Mouse (Mus musculus): ENCODE measurements around the gene Mt3. TPM values are rescaled to one million over a fixed set of nuclear protein-coding genes. Genes with fewer than 3 reads are reported as not detected.

Mt3 gene
- polyA plus RNA-seq, 1 experiment, result not detected

- Histone ChIP-seq H3K36me3 (ENCODE audit: control insufficient read depth, insufficient read depth) (no peaks in the 10 kb centered on the region), H3K79me2 (ENCODE audit: control insufficient read depth, insufficient read depth) (no peaks in the 10 kb centered on the region), H3K79me3 (ENCODE audit: low read depth) (no peaks in the 10 kb centered on the region), H3ac (ENCODE audit: control insufficient read depth, insufficient read length, low read depth) (no peak overlapping the region), H3K4me3 (ENCODE audit: insufficient read depth, poor library complexity, severe bottlenecking) (no peak overlapping the region), H3K27me3 (ENCODE audit: control insufficient read depth, insufficient read depth, insufficient read length) (no peaks in the 10 kb centered on the region)
- TF ChIP-seq CTCF (IDR thresholded peaks at IDR 0.05; ENCODE audit: control insufficient read depth, insufficient read depth, insufficient read length) (no peak), USF1 (IDR thresholded peaks at IDR 0.05; ENCODE audit: low read depth) (no peak), FOSL1 (IDR thresholded peaks at IDR 0.05; ENCODE audit: insufficient read depth, low read length, poor library complexity, severe bottlenecking) (no peak), CEBPB (IDR thresholded peaks at IDR 0.05; ENCODE audit: low read depth) (no peak), MYOD1 (IDR thresholded peaks at IDR 0.05; ENCODE audit: control insufficient read depth, insufficient read length, low read depth) (no peak), MAX (IDR thresholded peaks at IDR 0.05) (no peak), MYOG (IDR thresholded peaks at IDR 0.05; ENCODE audit: control insufficient read depth, extremely low read depth, insufficient read length) (no peak)
Observed at GRCm38 (mm10) chr8:94113435-94113834, 39.0 kb upstream of the Mt3 start.

- Histone ChIP-seq H3K36me3 (ENCODE audit: control insufficient read depth, insufficient read depth) (no peaks in the 10 kb centered on the region), H3ac (ENCODE audit: control insufficient read depth, insufficient read length, low read depth) (no peak overlapping the region), H3K4me3 (ENCODE audit: insufficient read depth, poor library complexity, severe bottlenecking) (no peak overlapping the region), H3K79me2 (ENCODE audit: control insufficient read depth, insufficient read depth) (no peaks in the 10 kb centered on the region), H3K79me3 (ENCODE audit: low read depth) (no peaks in the 10 kb centered on the region), H3K27me3 (ENCODE audit: control insufficient read depth, insufficient read depth, insufficient read length) (no peaks in the 10 kb centered on the region)
- no peak for TF ChIP-seq CEBPB (IDR thresholded peaks at IDR 0.05; ENCODE audit: low read depth)
- TF ChIP-seq MAX (IDR thresholded peaks at IDR 0.05), result no peak
- TF ChIP-seq MYOG (IDR thresholded peaks at IDR 0.05; ENCODE audit: control insufficient read depth, extremely low read depth, insufficient read length), result no peak
- TF ChIP-seq USF1 (IDR thresholded peaks at IDR 0.05; ENCODE audit: low read depth), result no peak
- no peak for TF ChIP-seq FOSL1 (IDR thresholded peaks at IDR 0.05; ENCODE audit: insufficient read depth, low read length, poor library complexity, severe bottlenecking)
- TF ChIP-seq MYOD1 (IDR thresholded peaks at IDR 0.05; ENCODE audit: control insufficient read depth, insufficient read length, low read depth), result no peak
- no peak for TF ChIP-seq CTCF (IDR thresholded peaks at IDR 0.05; ENCODE audit: control insufficient read depth, insufficient read depth, insufficient read length)
Observed at GRCm38 (mm10) chr8:94113972-94114371, 38.4 kb upstream of the Mt3 start.

GRCm38 (mm10) chr8:94118776-94119430, 33.5 kb upstream of the Mt3 start:
- Histone ChIP-seq H3K27me3 (ENCODE audit: control insufficient read depth, insufficient read depth, insufficient read length) (no peaks in the 10 kb centered on the region), H3ac (ENCODE audit: control insufficient read depth, insufficient read length, low read depth) (no peak overlapping the region), H3K4me3 (ENCODE audit: insufficient read depth, poor library complexity, severe bottlenecking) (no peak overlapping the region), H3K36me3 (ENCODE audit: control insufficient read depth, insufficient read depth) (no peaks in the 10 kb centered on the region), H3K79me3 (ENCODE audit: low read depth) (no peaks in the 10 kb centered on the region), H3K79me2 (ENCODE audit: control insufficient read depth, insufficient read depth) (no peaks in the 10 kb centered on the region)
- no peak for TF ChIP-seq MYOD1 (IDR thresholded peaks at IDR 0.05; ENCODE audit: control insufficient read depth, insufficient read length, low read depth)
- no peak for TF ChIP-seq FOSL1 (IDR thresholded peaks at IDR 0.05; ENCODE audit: insufficient read depth, low read length, poor library complexity, severe bottlenecking)
- TF ChIP-seq CEBPB (IDR thresholded peaks at IDR 0.05; ENCODE audit: low read depth), result no peak
- TF ChIP-seq USF1 (IDR thresholded peaks at IDR 0.05; ENCODE audit: low read depth), result no peak
- TF ChIP-seq MYOG (IDR thresholded peaks at IDR 0.05; ENCODE audit: control insufficient read depth, extremely low read depth, insufficient read length), result no peak
- TF ChIP-seq MAX (IDR thresholded peaks at IDR 0.05), result no peak
- TF ChIP-seq CTCF (IDR thresholded peaks at IDR 0.05; ENCODE audit: control insufficient read depth, insufficient read depth, insufficient read length), result no peak

- no peak overlapping the region for H3K4me3 ChIP-seq (ENCODE audit: insufficient read depth, poor library complexity, severe bottlenecking)
- no peaks in the 10 kb centered on the region for H3K36me3 ChIP-seq (ENCODE audit: control insufficient read depth, insufficient read depth)
- no peak for TF ChIP-seq USF1 (IDR thresholded peaks at IDR 0.05; ENCODE audit: low read depth)
- TF ChIP-seq MYOD1 (IDR thresholded peaks at IDR 0.05; ENCODE audit: control insufficient read depth, insufficient read length, low read depth), result no peak
- TF ChIP-seq MAX (IDR thresholded peaks at IDR 0.05), result no peak
- TF ChIP-seq CEBPB (IDR thresholded peaks at IDR 0.05; ENCODE audit: low read depth), result no peak
- no peak for TF ChIP-seq FOSL1 (IDR thresholded peaks at IDR 0.05; ENCODE audit: insufficient read depth, low read length, poor library complexity, severe bottlenecking)
- no peak for TF ChIP-seq MYOG (IDR thresholded peaks at IDR 0.05; ENCODE audit: control insufficient read depth, extremely low read depth, insufficient read length)
- TF ChIP-seq CTCF (IDR thresholded peaks at IDR 0.05; ENCODE audit: control insufficient read depth, insufficient read depth, insufficient read length), result no peak
- H3K27me3 ChIP-seq (ENCODE audit: control insufficient read depth, insufficient read depth, insufficient read length), result no peaks in the 10 kb centered on the region
- H3ac ChIP-seq (ENCODE audit: control insufficient read depth, insufficient read length, low read depth), result no peak overlapping the region
- H3K79me3 ChIP-seq (ENCODE audit: low read depth), result no peaks in the 10 kb centered on the region
- no peaks in the 10 kb centered on the region for H3K79me2 ChIP-seq (ENCODE audit: control insufficient read depth, insufficient read depth)
Observed at GRCm38 (mm10) chr8:94121625-94122024, 30.8 kb upstream of the Mt3 start.

- Histone ChIP-seq H3K79me2 (ENCODE audit: control insufficient read depth, insufficient read depth) (no peaks in the 10 kb centered on the region), H3K36me3 (ENCODE audit: control insufficient read depth, insufficient read depth) (no peaks in the 10 kb centered on the region), H3K4me3 (ENCODE audit: insufficient read depth, poor library complexity, severe bottlenecking) (no peak overlapping the region), H3K27me3 (ENCODE audit: control insufficient read depth, insufficient read depth, insufficient read length) (no peaks in the 10 kb centered on the region), H3ac (ENCODE audit: control insufficient read depth, insufficient read length, low read depth) (no peak overlapping the region), H3K79me3 (ENCODE audit: low read depth) (no peaks in the 10 kb centered on the region)
- TF ChIP-seq FOSL1 (IDR thresholded peaks at IDR 0.05; ENCODE audit: insufficient read depth, low read length, poor library complexity, severe bottlenecking) (no peak), CEBPB (IDR thresholded peaks at IDR 0.05; ENCODE audit: low read depth) (no peak), MYOD1 (IDR thresholded peaks at IDR 0.05; ENCODE audit: control insufficient read depth, insufficient read length, low read depth) (no peak), MAX (IDR thresholded peaks at IDR 0.05) (no peak), MYOG (IDR thresholded peaks at IDR 0.05; ENCODE audit: control insufficient read depth, extremely low read depth, insufficient read length) (no peak), USF1 (IDR thresholded peaks at IDR 0.05; ENCODE audit: low read depth) (no peak), CTCF (IDR thresholded peaks at IDR 0.05; ENCODE audit: control insufficient read depth, insufficient read depth, insufficient read length) (no peak)
Observed at GRCm38 (mm10) chr8:94122711-94123468, 29.5 kb upstream of the Mt3 start.
